Mouse (Mus musculus): ENCODE measurements around the gene Ccr1l1.

Gene Ccr1l1

DNA sequence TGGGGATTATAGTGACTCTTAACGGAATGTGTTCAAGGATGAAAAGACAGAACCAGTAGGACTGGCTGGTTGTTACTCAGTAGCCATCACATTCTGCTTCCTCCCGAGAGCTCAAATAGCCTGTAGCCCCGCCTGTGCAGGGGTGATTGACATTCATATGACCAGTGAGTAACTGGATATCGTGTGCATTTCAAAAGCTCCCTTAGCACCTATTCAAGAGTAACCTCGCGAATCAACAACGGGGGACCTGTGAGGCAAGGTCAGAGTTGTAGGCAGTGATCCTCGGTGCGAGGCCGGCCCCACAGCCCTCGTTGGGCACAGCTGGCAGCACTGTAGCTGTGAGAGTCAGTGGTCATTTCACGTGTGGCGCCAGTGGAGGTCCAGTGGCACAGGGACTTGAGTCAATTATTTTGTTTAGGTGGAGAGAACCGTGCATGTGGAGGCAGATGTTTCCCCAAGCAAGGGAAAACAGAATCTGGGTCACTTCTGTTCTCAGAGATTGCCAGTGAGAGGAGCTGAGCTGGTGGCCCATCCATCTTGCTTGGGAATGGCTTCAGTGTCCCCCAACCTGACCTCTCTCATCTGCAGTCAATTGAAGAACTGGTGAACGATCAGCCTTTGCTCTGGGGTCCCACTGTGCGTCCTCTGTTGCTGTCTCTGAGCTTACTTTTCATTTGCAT is 50.8 kb downstream of the Ccr1l1 start:
- peak; percentile 38 for DNase-seq

All from thymus, postnatal 4 days (tissue).